Mouse (Mus musculus) lung, embryonic 16.5 days (tissue): ENCODE measurements around the gene Rfx7. TPM values are rescaled to one million over a fixed set of nuclear protein-coding genes. Genes with fewer than 3 reads are reported as not detected.
"Not testable (repeated sequence)": the region's sequence is repeated elsewhere in the genome, so short reads cannot be mapped to it uniquely, and the experiment has no call there.

Source experiments
- ATAC-seq: fragments of 200-750 bp; cut with Nextera tagmentation; 2 replicates; pipeline ENCODE4 v1.8.0; 2017; ENCODE audit warnings: low read depth, mild to moderate bottlenecking, moderate library complexity
- H3K27ac ChIP-seq: fragments of 300-500 bp; sonication (generic); 2 replicates; pipeline ENCODE4 v1.5.1; 2014; ENCODE audit warnings: mild to moderate bottlenecking, control low read depth, low read length
- H3K27me3 ChIP-seq: fragments of 300-500 bp; sonication (generic); 2 replicates; pipeline ENCODE4 v1.6.1; 2014; ENCODE audit warnings: low read depth, low read length, mixed read lengths; ENCODE audit not compliant: control insufficient read depth, insufficient read depth
- H3K36me3 ChIP-seq: fragments of 300-500 bp; sonication (generic); 2 replicates; pipeline ENCODE4 v1.6.1; 2014; ENCODE audit warnings: low read length; ENCODE audit not compliant: control insufficient read depth, insufficient read depth
- H3K4me1 ChIP-seq: fragments of 300-500 bp; sonication (generic); replicated peaks from 2 replicates; pipeline ENCODE4 v1.6.1; 2014; ENCODE audit warnings: low read length, mixed read lengths; ENCODE audit not compliant: control insufficient read depth, insufficient read depth
- H3K4me2 ChIP-seq: fragments of 300-500 bp; sonication (generic); 2 replicates; pipeline ENCODE4 v1.6.1; 2014; ENCODE audit warnings: low read depth, low read length, control low read depth
- H3K4me3 ChIP-seq: fragments of 300-500 bp; sonication (generic); 2 replicates; pipeline ENCODE4 v1.5.1; 2014; ENCODE audit warnings: mild to moderate bottlenecking, low read length, control low read depth
- H3K9ac ChIP-seq: fragments of 300-500 bp; sonication (generic); 2 replicates; pipeline ENCODE4 v1.6.1; 2014; ENCODE audit warnings: low read length, control low read depth
- H3K9me3 ChIP-seq: fragments of 300-500 bp; sonication (generic); 2 replicates; pipeline ENCODE4 v1.6.1; 2016; ENCODE audit warnings: low read length; ENCODE audit not compliant: control insufficient read depth
- WGBS: fragments of 180-500 bp; shearing (Covaris S2); extraction: QIAGEN DNeasy Blood & Tissue Kit; methylation state at CpG from one replicate; pipeline ENCODE4 v1.1.7; 2014; 5-methylcytosine and 5-hydroxymethylcytosine counted together
- microRNA-seq: library from miRNA; unstranded; fragments of <30 nt; microRNA quantifications from one replicate; pipeline ENCODE4, GENCODE M21; 2016
- polyA plus RNA-seq: library from polyadenylated mRNA; unstranded; fragments of >200 nt; fragmentation: Nextera tagmentation; extraction: Ambion mirVana; gene quantifications from 2 replicates; pipeline ENCODE4 v1.2.1, GENCODE M21; 2015

Gene Rfx7
- polyA plus RNA-seq, 1 experiment from 2014 or later, result 8.1 TPM

- peak overlapping the region; percentile 100 for H3K27ac ChIP-seq
- no peak for ATAC-seq
- H3K4me2 ChIP-seq, result peak overlapping the region; percentile 77
- 26% methylated on average over 12 of the region's 12 CpGs for WGBS
- peak overlapping the region; percentile 93 for H3K4me3 ChIP-seq
- H3K36me3 ChIP-seq, result peaks cover 22% of the 10 kb centered on the region
- peaks cover 42% of the 10 kb centered on the region for H3K4me1 ChIP-seq
- no peaks in the 10 kb centered on the region for H3K27me3 ChIP-seq
- peak overlapping the region; percentile 100 for H3K9ac ChIP-seq
- H3K9me3 ChIP-seq, result no peaks in the 10 kb centered on the region
These were observed 132.6 kb downstream of the Rfx7 start for GRCm38 (mm10) chr9:72664409-72665351.

GRCm38 (mm10) chr9:72665517-72665916 lies 133.5 kb downstream of the Rfx7 start:
- no peak overlapping the region for H3K9ac ChIP-seq
- ATAC-seq, result no peak
- H3K27ac ChIP-seq, result no peak overlapping the region
- 37% methylated on average over 7 of the region's 7 CpGs for WGBS
- H3K27me3 ChIP-seq, result no peaks in the 10 kb centered on the region
- H3K4me2 ChIP-seq, result peak overlapping the region; percentile 77
- H3K4me3 ChIP-seq, result peak overlapping the region; percentile 93; the same call in 1 of the 2 replicates
- peaks cover 47% of the 10 kb centered on the region for H3K4me1 ChIP-seq
- peaks cover 27% of the 10 kb centered on the region for H3K36me3 ChIP-seq
- H3K9me3 ChIP-seq, result no peaks in the 10 kb centered on the region

GRCm38 (mm10) chr9:72666352-72667021 lies 134.4 kb downstream of the Rfx7 start:
- peaks cover 44% of the 10 kb centered on the region for H3K4me1 ChIP-seq
- not testable (repeated sequence) for H3K27ac ChIP-seq, H3K9me3 ChIP-seq, H3K4me2 ChIP-seq, H3K4me3 ChIP-seq, ATAC-seq, H3K9ac ChIP-seq, H3K27me3 ChIP-seq
- 72% methylated on average over 6 of the region's 8 CpGs for WGBS
- H3K36me3 ChIP-seq, result peaks cover 29% of the 10 kb centered on the region

- Histone ChIP-seq H3K4me3 (no peak overlapping the region), H3K27me3 (no peaks in the 10 kb centered on the region), H3K27ac (no peak overlapping the region), H3K9ac (no peak overlapping the region), H3K36me3 (peaks cover 34% of the 10 kb centered on the region), H3K4me2 (no peak overlapping the region), H3K9me3 (no peaks in the 10 kb centered on the region), H3K4me1 (peaks cover 44% of the 10 kb centered on the region)
- WGBS, result 66% methylated on average over 3 of the region's 3 CpGs
- no peak for ATAC-seq
These were observed 135.1 kb downstream of the Rfx7 start for GRCm38 (mm10) chr9:72667126-72667525.

- no peak overlapping the region for H3K27ac ChIP-seq
- H3K9me3 ChIP-seq, result no peaks in the 10 kb centered on the region
- no peak for ATAC-seq
- no peak overlapping the region for H3K4me2 ChIP-seq
- 80% methylated on average over 7 of the region's 7 CpGs for WGBS
- H3K36me3 ChIP-seq, result peaks cover 48% of the 10 kb centered on the region
- H3K4me3 ChIP-seq, result no peak overlapping the region
- no peak overlapping the region for H3K9ac ChIP-seq
- H3K4me1 ChIP-seq, result peaks cover 43% of the 10 kb centered on the region
- H3K27me3 ChIP-seq, result no peaks in the 10 kb centered on the region
These were observed 137.3 kb downstream of the Rfx7 start for GRCm38 (mm10) chr9:72669383-72669782.

- H3K9ac ChIP-seq, result no peak overlapping the region
- H3K4me2 ChIP-seq, result no peak overlapping the region
- peaks cover 17% of the 10 kb centered on the region for H3K4me1 ChIP-seq
- H3K4me3 ChIP-seq, result no peak overlapping the region
- H3K27me3 ChIP-seq, result no peaks in the 10 kb centered on the region
- peak; percentile 45 for ATAC-seq
- 13% methylated on average over 2 of the region's 2 CpGs for WGBS
- peaks cover 61% of the 10 kb centered on the region for H3K36me3 ChIP-seq
- H3K9me3 ChIP-seq, result no peaks in the 10 kb centered on the region
- no peak overlapping the region for H3K27ac ChIP-seq
These were observed 140.3 kb downstream of the Rfx7 start for GRCm38 (mm10) chr9:72672361-72672760.

Small RNAs within 50 kb of the gene (microRNA-seq; reads per million reads assigned to microRNA genes)
- gene Gm28010, result not detected

Other genes starting within 250 kb of the Rfx7 start
- 24.6 and 31.2 TPM in 2 replicates for gene Mns1, start 94.2 kb upstream of the Rfx7 start, polyA plus RNA-seq
- gene Tex9, start 40.0 kb upstream of the Rfx7 start, polyA plus RNA-seq, result 23.5 and 26.5 TPM in 2 replicates
- gene Nedd4, start 130.1 kb downstream of the Rfx7 start, polyA plus RNA-seq, result 644 and 678 TPM in 2 replicates